26 mouse cellular contexts compared by ENCODE assay signal in genomic region chrX:77786354-77786753, GRCm38 (mm10). TPM values are rescaled to one million over a fixed set of nuclear protein-coding genes. Genes with fewer than 3 reads are reported as not detected.
DNase-seq lines count a peak whose midpoint lies in the region; ATAC-seq and TF ChIP-seq lines count a peak whose summit lies in the region.
"Had no signal": no experiment of that assay in that cellular context is flagged by ENCODE, and none has a peak within 500 bp of the region (broad histone marks: within the 10 kb centered on the region; RNA-seq: fewer than 3 reads in every experiment).

No protein-coding gene starts in this region.

- H3K4me3 ChIP-seq in embryonic fibroblast, embryonic 13.5 days (ENCODE audit: insufficient read depth, low read length), result no peak overlapping the region
- H3K4me3 ChIP-seq: embryonic facial prominence, embryonic 10.5 days; embryonic facial prominence, embryonic 12.5 days; erythroblast, embryonic 14.5 days; forebrain, embryonic 10.5 days; forebrain, embryonic 12.5 days had no signal

- DNase-seq in 3134 (ENCODE audit: extremely low read depth, insufficient read length, low spot score) (peak; percentile 28), Patski (ENCODE audit: low read depth, low spot score) (no peak)
- peak; percentile 55 for DNase-seq in Muller cell, postnatal 12 days (ENCODE audit: inconsistent ontology term)
- DNase-seq in frontal cortex, postnatal 14 days (ENCODE audit: low spot score in 2 of 2), result no peak
- DNase-seq in B cell, adult 2 months, result no peak
- no peak for DNase-seq in urinary bladder, adult 18-20 months (ENCODE audit: low spot score in 2 of 2)
- DNase-seq in right cerebral cortex, postnatal 10 days (ENCODE audit: low spot score in 2 of 2), result no peak
- DNase-seq: adrenal gland, adult 8-10 months; adrenal gland, postnatal 14 days; adrenal gland, postnatal 36 days; cerebellum, adult 11 months; cerebellum, adult 18-20 months; cerebellum, adult 8-10 months; cerebellum, adult 9-11 months; cerebellum, postnatal 14 days; cerebellum, postnatal 36 days; embryo, embryonic 11 days had no signal

- in situ Hi-C loops in Patski (cut with MboI; ENCODE audit: low pct_unique_long_range_greater_than_20kb), result no loop called here

- ATAC-seq in Patski, result peak; percentile 93
- ATAC-seq: activated CD4-positive, CD25-positive, alpha-beta regulatory T cell, adult 4 months; forebrain, embryonic 14.5 days; forebrain, embryonic 16.5 days had no signal

- H3K4me1 ChIP-seq in embryonic fibroblast, embryonic 13.5 days (ENCODE audit: control insufficient read depth, insufficient read depth, low read length), result peaks cover 5% of the 10 kb centered on the region
- H3K4me1 ChIP-seq: embryonic facial prominence, embryonic 10.5 days; embryonic facial prominence, embryonic 12.5 days; forebrain, embryonic 10.5 days; forebrain, embryonic 12.5 days had no signal

- CTCF ChIA-PET in Patski (lab: Charles Lee), result interaction anchor here (1.2 to 1.8 kb wide), 2 partner anchors 21 to 25 kb away, joined by 4 to 11 read pairs; no protein-coding TSS in a partner anchor

- peak overlapping the region; percentile 26; the same call in 1 of the 2 replicates for H3K27ac ChIP-seq in embryonic fibroblast, embryonic 13.5 days (ENCODE audit: insufficient read depth, low read length)
- H3K27ac ChIP-seq: embryonic facial prominence, embryonic 10.5 days; embryonic facial prominence, embryonic 12.5 days; forebrain, embryonic 10.5 days; forebrain, embryonic 12.5 days had no signal

- no peak for TF ChIP-seq CTCF in Patski (IDR thresholded peaks at IDR 0.05)
- TF ChIP-seq CTCF in embryonic fibroblast, embryonic 13.5 days (IDR thresholded peaks at IDR 0.05; ENCODE audit: borderline replicate concordance, insufficient read depth, low read length), result no peak

- POLR2A ChIA-PET in Patski (lab: Charles Lee), result no interaction called here

- H3K27me3 ChIP-seq in Patski, result peaks cover 3% of the 10 kb centered on the region
- H3K27me3 ChIP-seq: embryonic facial prominence, embryonic 12.5 days; forebrain, embryonic 12.5 days had no signal

- no peak for TF ChIP-seq POLR2A in embryonic fibroblast, embryonic 13.5 days (IDR thresholded peaks at IDR 0.05; ENCODE audit: low read depth, low read length)

RNA-seq across cellular contexts. Expression of gene Prkx, which starts 9.7 kb away (rescaled TPM):
- polyA plus RNA-seq in Patski (2021), result 45.4 TPM
- polyA plus RNA-seq in embryonic fibroblast, embryonic 13.5 days (2011; ENCODE audit: insufficient read length, low read depth, missing spikeins), result 6.2 and 7.2 TPM in 2 replicates

Comparison
In these comparisons a context has a peak if more than half of its experiments do, and no peak if none do; other contexts are left out.
1. DNase-seq: peak in 3134 (single experiment) and Muller cell, postnatal 12 days (single experiment); none in Patski (single experiment), frontal cortex, postnatal 14 days (0 of 2), B cell, adult 2 months (0 of 2), urinary bladder, adult 18-20 months (0 of 2) and right cerebral cortex, postnatal 10 days (0 of 2).